Mouse (Mus musculus) neural tube, embryonic 15.5 days (tissue): Measurements from ENCODE around the gene Olfr628. TPM values are rescaled to one million over a fixed set of nuclear protein-coding genes. Genes with fewer than 3 reads are reported as not detected.

Source experiments
- polyA plus RNA-seq: library from polyadenylated mRNA; unstranded; fragments of >200 nt; fragmentation: Nextera tagmentation; extraction: Ambion mirVana; gene quantifications from 2 replicates; pipeline ENCODE4 v1.2.1, GENCODE M21; 2015

Olfr628 gene
- polyA plus RNA-seq, 1 experiment from 2014 or later: not detected

Other genes with a start within 250 kb of the Olfr628 start
- gene Olfr609, start 232.3 kb upstream of the Olfr628 start, polyA plus RNA-seq: not detected in 2 replicates
- not detected in 2 replicates for gene Olfr610, start 218.3 kb upstream of the Olfr628 start, polyA plus RNA-seq
- not detected in 2 replicates for gene Olfr611, start 209.5 kb upstream of the Olfr628 start, polyA plus RNA-seq
- gene Olfr612, start 187.7 kb upstream of the Olfr628 start, polyA plus RNA-seq: not detected in 2 replicates
- not detected in 2 replicates for gene Olfr613, start 182.3 kb upstream of the Olfr628 start, polyA plus RNA-seq
- gene Olfr615, start 174.3 kb upstream of the Olfr628 start, polyA plus RNA-seq: not detected in 2 replicates
- not detected in 2 replicates for gene Olfr616, start 161.2 kb upstream of the Olfr628 start, polyA plus RNA-seq
- gene Olfr617, start 157.3 kb upstream of the Olfr628 start, polyA plus RNA-seq: not detected in 2 replicates
- not detected in 2 replicates for gene Olfr618, start 140.3 kb upstream of the Olfr628 start, polyA plus RNA-seq
- not detected in 2 replicates for gene Olfr619, start 129.8 kb upstream of the Olfr628 start, polyA plus RNA-seq
- gene Olfr620, start 117.8 kb upstream of the Olfr628 start, polyA plus RNA-seq: not detected in 2 replicates
- gene Olfr622, start 87.7 kb upstream of the Olfr628 start, polyA plus RNA-seq: not detected in 2 replicates
- not detected in 2 replicates for gene Olfr623, start 66.7 kb upstream of the Olfr628 start, polyA plus RNA-seq
- gene Olfr624, start 59.2 kb upstream of the Olfr628 start, polyA plus RNA-seq: 0.03 TPM in 1 of 2 replicates, not detected in the other
- gene Olfr625-ps1, start 47.7 kb upstream of the Olfr628 start, polyA plus RNA-seq: not detected in 2 replicates
- not detected in 2 replicates for gene Olfr243, start 15.7 kb upstream of the Olfr628 start, polyA plus RNA-seq
- gene Olfr629, start 14.6 kb downstream of the Olfr628 start, polyA plus RNA-seq: not detected in 2 replicates
- not detected in 2 replicates for gene Olfr630, start 27.0 kb downstream of the Olfr628 start, polyA plus RNA-seq
- not detected in 2 replicates for gene Olfr69, start 41.2 kb downstream of the Olfr628 start, polyA plus RNA-seq
- gene Olfr68, start 49.3 kb downstream of the Olfr628 start, polyA plus RNA-seq: not detected in 2 replicates
- gene Olfr67, start 61.4 kb downstream of the Olfr628 start, polyA plus RNA-seq: not detected in 2 replicates
- gene Hbb-bt, start 83.6 kb downstream of the Olfr628 start, polyA plus RNA-seq: 1,593 and 1,794 TPM in 2 replicates
- 4,647 and 5,279 TPM in 2 replicates for gene Hbb-bs, start 97.7 kb downstream of the Olfr628 start, polyA plus RNA-seq
- not detected in 2 replicates for gene Hbb-bh2, start 110.1 kb downstream of the Olfr628 start, polyA plus RNA-seq
- gene Hbb-bh1, start 112.8 kb downstream of the Olfr628 start, polyA plus RNA-seq: 1.5 and 2.4 TPM in 2 replicates
- 141 and 250 TPM in 2 replicates for gene Hbb-y, start 122.8 kb downstream of the Olfr628 start, polyA plus RNA-seq
- not detected in 2 replicates for gene Olfr66, start 155.9 kb downstream of the Olfr628 start, polyA plus RNA-seq
- not detected in 2 replicates for gene Olfr64, start 164.1 kb downstream of the Olfr628 start, polyA plus RNA-seq
- gene Olfr65, start 173.1 kb downstream of the Olfr628 start, polyA plus RNA-seq: not detected in 2 replicates
- not detected in 2 replicates for gene Olfr631, start 198.5 kb downstream of the Olfr628 start, polyA plus RNA-seq
- gene Olfr632, start 204.0 kb downstream of the Olfr628 start, polyA plus RNA-seq: not detected in 2 replicates
- gene Olfr633, start 214.1 kb downstream of the Olfr628 start, polyA plus RNA-seq: not detected in 2 replicates
- gene Olfr635, start 240.8 kb downstream of the Olfr628 start, polyA plus RNA-seq: 0.03 TPM in 1 of 2 replicates, not detected in the other